Mouse (Mus musculus): ENCODE data around the gene Oas1a.
"Not testable (repeated sequence)": the region's sequence is repeated elsewhere in the genome, so short reads cannot be mapped to it uniquely, and the experiment has no call there.

Gene Oas1a

GRCm38 (mm10) chr5:120906791-120907733 lies at the start of gene Oas1a:
Oas1a (minus strand) TSS chr5:120907521.
- not testable (repeated sequence) for DNase-seq (ENCODE audit: low spot score)

DNA sequence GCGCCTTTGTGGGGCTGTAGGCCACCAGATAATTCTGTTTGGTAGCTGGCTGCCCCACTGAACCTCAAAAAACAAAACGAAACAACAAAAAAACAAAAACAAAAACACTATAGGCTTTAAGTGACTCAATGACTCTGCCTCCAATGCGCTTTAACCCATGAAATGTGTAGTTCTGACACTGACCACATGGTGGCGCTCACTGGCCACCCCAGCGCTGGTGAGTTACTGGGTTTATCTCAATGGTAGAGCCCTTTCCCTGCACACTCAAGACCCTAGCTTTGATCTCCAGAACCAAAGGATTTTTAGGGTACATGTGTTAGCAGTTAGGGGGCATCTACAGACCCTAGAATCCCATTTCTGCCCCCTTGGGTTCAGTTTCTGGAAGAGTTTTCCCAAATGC lies 46.7 kb upstream of the Oas1a start:
- no peak for DNase-seq (ENCODE audit: low spot score)

- DNase-seq (ENCODE audit: low spot score): no peak
Measured at GRCm38 (mm10) chr5:120952242-120952770, 45.0 kb upstream of the Oas1a start.

DNA sequence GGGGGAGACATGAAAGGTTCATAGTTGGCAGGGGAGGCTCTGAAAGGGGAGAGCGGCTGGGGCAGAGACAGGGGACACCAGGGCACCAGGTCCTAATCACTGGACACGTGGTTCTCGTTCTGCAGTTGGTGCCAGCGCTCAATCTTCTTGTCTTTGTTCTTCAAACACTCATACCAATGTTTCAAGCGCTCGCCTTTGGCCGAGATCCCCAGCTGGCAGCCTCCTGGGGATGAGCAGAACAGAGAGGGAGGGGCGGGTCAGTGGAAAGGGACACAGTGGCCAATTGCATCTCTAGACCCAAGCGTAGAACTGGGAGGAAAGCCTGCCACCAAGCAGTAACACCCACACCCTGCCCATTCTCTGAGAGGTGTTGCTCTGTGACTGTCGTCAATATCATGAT lies 34.8 kb upstream of the Oas1a start:
- DNase-seq (ENCODE audit: low spot score): no peak

GRCm38 (mm10) chr5:120938586-120938985 lies 31.3 kb upstream of the Oas1a start:
- DNase-seq (ENCODE audit: low spot score): no peak

DNA sequence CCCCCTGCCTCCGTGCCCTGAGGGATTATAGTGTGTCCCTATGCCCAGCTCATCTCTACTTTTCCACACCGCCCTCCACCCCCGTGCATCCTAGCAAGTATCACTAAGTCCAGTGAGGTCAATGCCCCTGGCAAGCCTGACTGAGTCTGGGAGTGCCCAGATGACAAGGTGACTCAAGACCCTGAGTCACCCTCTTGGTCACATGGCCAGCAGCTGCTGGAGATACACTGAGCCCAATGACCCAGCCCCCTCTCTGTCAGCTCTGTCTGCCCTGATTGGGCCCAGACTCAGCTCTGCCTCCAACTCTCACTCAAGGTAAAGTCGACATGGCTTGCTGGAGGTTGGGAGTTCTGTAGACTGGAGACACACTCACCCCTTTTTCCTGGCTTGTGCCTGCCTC lies 30.5 kb upstream of the Oas1a start:
- DNase-seq (ENCODE audit: low spot score): no peak

- no peak for DNase-seq (ENCODE audit: low spot score)
Measured at GRCm38 (mm10) chr5:120933966-120934365, 26.6 kb upstream of the Oas1a start.

- no peak for DNase-seq (ENCODE audit: low spot score)
Measured at GRCm38 (mm10) chr5:120927036-120927435, 19.7 kb upstream of the Oas1a start.

DNA sequence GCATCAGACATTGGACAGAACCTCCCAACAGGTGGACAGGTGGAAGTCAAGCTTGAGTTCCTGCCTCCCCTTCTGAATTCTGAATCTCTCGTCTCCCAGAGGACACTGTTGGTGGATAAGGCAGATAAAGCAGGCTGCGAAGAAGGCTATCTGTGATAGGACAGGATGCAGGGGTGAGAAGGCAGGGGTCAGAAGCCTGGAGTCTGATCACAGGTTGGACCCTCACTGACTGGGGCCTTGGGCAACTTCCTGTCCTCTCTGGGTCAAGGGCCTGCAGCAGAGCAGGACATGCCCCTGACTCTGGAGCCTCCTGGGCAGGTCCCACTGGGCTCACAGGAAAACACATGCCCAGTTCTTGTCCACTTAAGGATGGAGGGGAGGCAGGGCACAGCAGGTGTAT lies 19.0 kb upstream of the Oas1a start:
- not testable (repeated sequence) for DNase-seq (ENCODE audit: low spot score)

- DNase-seq (ENCODE audit: low spot score): not testable (repeated sequence)
Measured at GRCm38 (mm10) chr5:120924520-120924919, 17.2 kb upstream of the Oas1a start.

- DNase-seq (ENCODE audit: low spot score): no peak
Measured at GRCm38 (mm10) chr5:120923969-120924368, 16.6 kb upstream of the Oas1a start.

- DNase-seq (ENCODE audit: low spot score): no peak
Measured at GRCm38 (mm10) chr5:120920296-120920695, 13.0 kb upstream of the Oas1a start.

DNA sequence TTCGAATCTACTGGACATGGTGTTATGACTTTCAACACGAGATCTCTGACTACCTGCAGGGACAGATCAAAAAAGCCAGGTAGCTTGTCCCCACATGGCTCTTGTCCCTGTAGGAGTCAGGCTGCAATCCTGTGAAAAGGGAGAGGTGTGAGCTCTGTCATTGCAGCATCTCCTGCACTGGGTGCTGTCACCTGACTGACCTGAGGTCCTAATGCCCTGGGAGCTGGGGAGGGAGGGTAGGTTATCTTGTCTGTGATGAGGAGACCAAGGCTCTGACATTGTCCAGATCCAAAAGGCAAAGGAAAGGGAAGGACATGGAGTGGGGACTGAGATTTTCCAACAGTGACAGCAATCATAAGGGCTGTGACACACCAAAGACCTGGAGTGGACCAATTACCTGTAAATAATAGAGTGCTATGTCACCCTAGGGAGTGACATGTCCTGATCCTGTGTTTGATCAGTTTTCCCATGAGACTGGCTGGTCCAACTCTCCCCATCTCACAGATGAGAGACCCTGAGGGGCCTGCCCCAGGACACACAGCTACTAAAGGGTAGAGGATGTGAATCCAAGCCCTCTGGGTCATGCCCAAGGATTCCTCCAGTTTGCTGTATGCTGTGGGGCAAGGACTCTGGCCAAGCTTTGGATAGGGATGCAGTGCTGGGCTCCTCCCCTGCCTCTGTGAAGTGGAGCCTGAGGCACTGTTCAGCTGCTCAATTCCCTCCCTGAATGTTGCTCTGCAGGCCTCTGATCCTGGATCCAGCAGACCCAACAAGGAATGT lies 12.0 kb upstream of the Oas1a start:
- DNase-seq (ENCODE audit: low spot score): not testable (repeated sequence)

DNA sequence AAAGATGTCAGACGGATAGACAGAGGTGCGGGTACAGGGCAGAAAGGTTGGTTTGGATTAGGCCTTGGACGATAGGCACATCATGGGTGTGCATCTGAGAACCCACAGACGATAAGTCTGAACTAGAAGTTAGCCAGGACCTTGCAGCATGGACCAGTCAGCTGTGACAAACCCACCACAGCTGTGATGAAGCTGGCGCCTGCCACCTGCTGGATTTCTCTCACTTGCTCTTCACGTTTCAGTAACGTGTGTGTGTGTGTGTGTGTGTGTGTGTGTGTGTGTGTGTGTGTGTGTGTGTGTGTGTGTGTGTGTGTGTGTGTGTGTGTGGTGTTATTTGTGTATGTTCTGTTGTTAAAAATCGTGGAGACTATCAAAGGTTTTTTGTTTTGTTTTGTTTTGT lies 6.9 kb upstream of the Oas1a start, which contains the start of gene Oas1d:
Oas1d (plus strand) TSS at position 333 of the 400 bp plus-strand sequence.
- DNase-seq (ENCODE audit: low spot score): not testable (repeated sequence)

- no peak for DNase-seq (ENCODE audit: low spot score)
Measured at GRCm38 (mm10) chr5:120908196-120908920, 1.0 kb upstream of the Oas1a start.

- no peak for DNase-seq (ENCODE audit: low spot score)
Measured at GRCm38 (mm10) chr5:120902056-120902455, 5.3 kb downstream of the Oas1a start.

DNA sequence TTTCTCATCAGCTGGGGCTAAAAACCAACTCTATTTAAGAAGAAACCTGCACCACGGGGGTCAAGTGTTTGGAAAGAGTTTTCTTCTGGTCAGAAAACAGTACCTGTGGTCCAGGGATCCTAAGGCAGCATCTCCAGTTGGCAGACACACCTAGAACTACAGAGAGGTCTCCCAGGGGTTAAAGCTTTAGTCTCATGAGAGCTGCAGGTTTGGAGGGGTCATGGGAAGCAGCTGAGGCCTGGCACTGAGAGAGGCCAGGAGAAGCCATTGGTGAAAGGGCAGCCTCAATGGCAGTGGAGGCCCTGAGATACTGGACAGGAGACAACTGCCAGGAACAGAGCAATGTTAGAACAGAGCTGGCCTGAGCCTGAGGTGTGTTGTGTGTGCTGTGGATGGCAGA lies 6.7 kb downstream of the Oas1a start:
- no peak for DNase-seq (ENCODE audit: low spot score)

DNA sequence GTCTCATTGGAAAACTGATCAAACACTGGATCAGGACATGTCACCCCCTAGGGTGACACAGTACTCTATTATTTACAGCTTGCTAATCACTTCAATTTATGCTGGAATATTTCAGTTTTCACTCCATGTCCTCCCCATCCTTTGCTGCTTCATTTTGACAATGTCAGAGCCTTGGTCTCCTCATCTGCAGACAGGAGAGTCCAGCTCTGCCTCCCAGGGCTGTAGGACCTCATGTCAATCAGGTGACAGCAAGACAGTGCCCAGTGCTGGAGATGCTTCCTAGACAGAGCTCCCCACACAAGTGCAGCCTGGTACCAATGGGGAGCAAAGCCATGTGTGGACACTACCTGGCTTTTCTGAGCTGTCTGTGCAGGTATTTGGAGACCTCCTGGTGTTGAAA lies 8.6 kb downstream of the Oas1a start:
- no peak for DNase-seq (ENCODE audit: low spot score)

DNA sequence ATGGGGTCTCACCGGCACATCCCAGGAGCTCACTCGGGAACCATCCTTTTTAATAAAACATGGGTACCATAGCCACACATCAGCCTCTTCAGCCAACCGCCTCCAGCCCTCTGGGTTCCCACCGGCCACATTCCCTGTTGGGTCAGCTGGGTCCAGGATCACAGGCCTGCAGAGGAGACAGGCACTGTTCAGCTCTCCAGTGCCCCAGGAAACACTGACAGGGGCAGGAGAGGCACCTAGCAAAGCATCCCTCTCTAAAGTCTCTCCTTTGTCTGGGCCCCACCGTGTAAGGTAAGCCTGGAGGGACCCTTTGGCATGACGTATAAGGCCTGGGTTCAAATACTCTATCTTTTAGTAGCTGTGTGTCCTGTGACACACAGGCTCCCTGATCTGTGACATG lies 9.0 kb downstream of the Oas1a start:
- DNase-seq (ENCODE audit: low spot score): no peak

DNA sequence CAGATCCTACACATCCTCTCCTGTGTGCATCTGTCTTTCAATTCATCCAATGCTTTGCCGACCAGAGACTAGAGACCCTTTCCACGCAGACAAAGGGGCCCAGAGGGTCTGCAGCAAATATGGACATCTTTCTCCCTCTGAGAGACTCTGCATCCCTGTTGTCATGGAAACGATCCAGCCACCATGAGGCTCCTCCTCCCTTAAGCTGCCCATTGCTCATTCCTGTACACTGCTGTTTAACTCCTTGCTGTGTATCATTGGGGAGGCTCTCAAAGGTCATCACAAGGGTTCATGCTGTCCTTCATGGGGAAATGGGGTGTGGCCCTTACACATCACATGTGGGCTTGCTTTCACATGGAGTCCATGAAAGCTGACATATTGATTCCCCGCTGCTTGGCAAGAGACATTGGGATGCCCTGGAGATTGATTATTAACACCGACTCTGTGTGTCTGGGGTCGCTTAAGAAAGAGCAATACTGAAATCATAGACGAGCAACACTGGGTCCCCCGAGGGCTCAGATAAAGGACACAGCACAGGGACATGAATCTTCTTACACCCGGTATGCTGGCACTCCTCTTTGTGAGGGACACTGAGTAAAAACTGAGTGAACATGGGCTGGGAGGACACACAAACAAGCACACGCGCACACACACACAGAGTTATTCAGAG lies 12.0 kb downstream of the Oas1a start:
- no peak for DNase-seq (ENCODE audit: low spot score)

- DNase-seq (ENCODE audit: low spot score): not testable (repeated sequence)
Measured at GRCm38 (mm10) chr5:120894692-120895091, 12.6 kb downstream of the Oas1a start.
